Mouse (Mus musculus) heart, adult 2 months (tissue): ENCODE data around the gene Cep41.

Experiments
- CTCF ChIP-seq: fragments of 200-600 bp; IDR thresholded peaks from 2 replicates; pipeline ENCODE4 v1.8.1; 2022; ENCODE audit warnings: antibody characterized with exemption, mild to moderate bottlenecking, moderate library complexity
- EP300 ChIP-seq: fragments of 200-500 bp; IDR thresholded peaks from 2 replicates; pipeline ENCODE4 v1.6.1; 2011; ENCODE audit warnings: low read depth, low read length, control low read depth; ENCODE audit not compliant: insufficient read depth
- POLR2A ChIP-seq: fragments of 200-500 bp; IDR thresholded peaks from 2 replicates; pipeline ENCODE4 v1.6.1; 2011; ENCODE audit warnings: mild to moderate bottlenecking, low read depth, low read length, control low read depth; ENCODE audit not compliant: insufficient read depth

GRCm38 (mm10) chr6:30673764-30674561 lies 19.6 kb downstream of the Cep41 start:
- TF ChIP-seq CTCF: no peak
- no peak for TF ChIP-seq EP300
- no peak for TF ChIP-seq POLR2A
